Mouse (Mus musculus) bone marrow, adult 2 months (tissue): Measurements from ENCODE around the gene Rtn4rl2.

ENCODE experiments used
- CTCF ChIP-seq: fragments of 200-500 bp; IDR thresholded peaks from 2 replicates; pipeline ENCODE4 v1.5.1; 2011; ENCODE audit warnings: low read length, control low read depth; ENCODE audit not compliant: control insufficient read depth, insufficient read depth
- POLR2A ChIP-seq: fragments of 200-500 bp; IDR thresholded peaks from 2 replicates; pipeline ENCODE4 v1.6.1; 2011; ENCODE audit warnings: low read depth, mild to moderate bottlenecking, control low read depth, low read length, borderline replicate concordance; ENCODE audit not compliant: control insufficient read depth

- TF ChIP-seq POLR2A (no peak), CTCF (no peak)
Observed at GRCm38 (mm10) chr2:84850407-84851129, 35.9 kb downstream of the Rtn4rl2 start.
